Mouse (Mus musculus) testis, postnatal 14 days (tissue): Measurements from ENCODE around the gene Gcnt2.
"Not testable (repeated sequence)": the region's sequence is repeated elsewhere in the genome, so short reads cannot be mapped to it uniquely, and the experiment has no call there.

Experiments
- DNase-seq: peaks from one replicate; pipeline ENCODE4 v3.0.0; 2021; ENCODE audit warnings: low spot score

Gene Gcnt2

DNA sequence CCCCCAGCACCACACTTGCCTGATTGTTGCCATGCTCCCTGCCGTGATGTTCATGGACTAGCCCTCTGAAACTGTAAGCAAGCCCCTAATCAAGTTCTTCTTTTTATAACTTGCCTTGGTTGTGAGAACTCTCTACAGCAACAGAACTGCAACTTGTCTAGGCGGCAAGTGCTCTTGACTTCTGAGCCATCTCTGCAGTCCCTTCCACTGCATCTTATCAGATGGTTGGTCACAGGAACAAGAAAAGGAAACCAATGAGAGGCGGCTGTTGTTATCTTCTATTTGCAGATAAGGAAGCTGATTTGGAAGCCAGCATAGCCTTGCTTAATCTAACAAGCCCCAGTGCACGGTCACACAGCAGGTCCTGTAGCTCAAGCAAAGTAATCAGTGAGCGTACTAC is 14.5 kb downstream of the Gcnt2 start:
- no peak for DNase-seq

- no peak for DNase-seq
These were observed 15.9 kb downstream of the Gcnt2 start for GRCm38 (mm10) chr13:40875415-40875814.

DNA sequence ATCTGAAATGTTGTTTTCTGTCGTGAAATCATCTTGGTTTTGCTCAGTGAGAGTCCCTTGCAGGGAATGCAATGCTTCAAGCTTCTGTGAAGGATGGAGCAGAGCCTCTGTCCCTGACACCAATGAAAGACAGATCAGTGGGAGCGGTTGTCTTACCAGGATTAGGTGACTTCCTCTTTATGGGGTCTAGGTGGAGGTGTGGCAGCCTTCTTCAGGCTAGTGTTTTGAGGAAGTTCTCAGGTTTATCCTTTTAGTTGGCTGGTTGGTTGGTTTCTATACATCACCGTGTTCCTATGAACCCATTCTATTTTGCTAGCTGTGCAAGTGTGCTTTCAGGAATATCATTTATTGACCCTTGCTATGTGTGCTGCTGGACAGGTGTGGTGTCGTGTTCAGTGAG is 18.0 kb downstream of the Gcnt2 start:
- DNase-seq: no peak

DNA sequence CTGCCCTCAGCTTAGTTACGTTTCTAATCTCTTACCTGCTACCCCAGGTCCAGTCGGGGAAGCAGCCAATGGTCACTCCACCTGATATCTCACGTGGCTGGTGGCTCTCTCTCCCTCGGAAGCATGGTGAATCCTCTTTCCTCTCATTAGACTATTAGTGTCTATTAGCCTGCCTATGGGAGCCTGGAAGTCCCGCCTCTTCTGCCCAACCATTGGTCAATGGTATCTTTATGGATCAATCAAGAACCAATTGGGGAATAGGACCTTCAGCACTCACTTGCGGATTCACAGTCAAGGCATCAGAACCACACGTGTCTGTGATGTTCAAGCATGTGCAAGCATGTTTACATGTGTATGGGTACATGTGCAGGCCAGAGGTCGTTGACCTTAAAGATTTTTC is 21.0 kb downstream of the Gcnt2 start:
- DNase-seq: no peak

GRCm38 (mm10) chr13:40882606-40883005 is 23.1 kb downstream of the Gcnt2 start:
- no peak for DNase-seq

DNA sequence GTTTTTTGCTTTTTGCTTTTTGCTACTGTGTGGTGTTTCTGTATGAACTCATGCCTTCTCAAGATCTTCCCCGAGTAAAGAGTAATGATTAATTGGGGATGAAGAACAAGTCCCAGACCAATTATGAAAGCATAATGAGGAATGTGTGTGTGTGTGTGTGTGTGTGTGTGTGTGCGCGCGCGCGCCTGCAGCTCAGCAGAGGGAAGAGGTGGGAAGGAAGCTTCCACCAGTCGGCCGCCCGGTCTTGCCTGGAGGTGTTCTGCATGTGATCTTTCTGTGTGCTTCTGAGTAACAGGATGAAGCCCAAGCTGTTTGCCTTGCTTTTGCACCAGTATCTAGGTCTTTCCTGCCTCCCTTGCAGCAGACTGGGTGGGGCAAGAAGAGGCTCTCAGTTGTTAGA is 24.3 kb downstream of the Gcnt2 start:
- DNase-seq: no peak

- no peak for DNase-seq
These were observed 25.3 kb downstream of the Gcnt2 start for GRCm38 (mm10) chr13:40884878-40885277.

GRCm38 (mm10) chr13:40885935-40886642 is 26.5 kb downstream of the Gcnt2 start:
- DNase-seq: no peak

- no peak for DNase-seq
These were observed 27.3 kb downstream of the Gcnt2 start for GRCm38 (mm10) chr13:40886643-40887381.

DNA sequence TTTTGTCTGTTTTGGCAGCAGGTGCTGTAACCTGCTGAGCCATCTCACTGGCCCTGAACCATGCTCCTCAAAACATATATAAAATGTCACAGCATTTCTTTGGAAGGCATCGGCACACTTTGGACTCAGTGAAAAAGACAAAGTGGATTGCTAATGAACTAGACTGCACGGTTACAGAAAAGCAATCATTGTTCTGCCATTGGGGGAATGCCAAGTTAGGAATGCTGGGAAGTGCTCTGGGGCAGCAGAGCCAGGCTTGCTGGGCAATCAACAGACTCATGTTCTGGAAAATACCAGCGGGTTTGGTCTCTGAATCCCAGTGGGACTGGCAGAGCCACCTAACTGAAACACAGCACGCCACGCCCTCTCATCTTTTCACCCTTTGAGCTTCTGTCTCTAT is 31.0 kb downstream of the Gcnt2 start:
- no peak for DNase-seq

GRCm38 (mm10) chr13:40891369-40891768 is 31.8 kb downstream of the Gcnt2 start:
- DNase-seq: not testable (repeated sequence)

DNA sequence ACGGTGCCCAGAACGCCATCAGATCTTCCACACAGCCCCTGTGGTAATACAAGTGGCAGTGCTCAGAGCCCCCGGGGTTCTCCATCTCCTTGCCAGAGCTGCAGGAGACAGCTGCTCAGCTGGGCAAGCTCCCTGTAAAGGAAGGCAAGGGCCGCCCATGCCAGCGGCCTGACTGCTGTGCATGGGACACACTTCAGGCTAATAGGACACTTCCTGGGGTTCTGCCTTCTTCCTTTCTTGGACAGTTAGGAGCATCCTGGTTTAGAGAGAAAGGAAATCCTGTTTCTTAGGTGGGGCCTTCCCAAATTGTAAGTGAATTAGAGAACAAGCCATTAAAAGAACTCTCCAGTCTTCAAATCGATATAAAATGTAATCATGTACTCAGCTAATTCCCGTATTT is 32.5 kb downstream of the Gcnt2 start:
- no peak for DNase-seq

GRCm38 (mm10) chr13:40892547-40892946 is 33.0 kb downstream of the Gcnt2 start:
- DNase-seq: no peak

DNA sequence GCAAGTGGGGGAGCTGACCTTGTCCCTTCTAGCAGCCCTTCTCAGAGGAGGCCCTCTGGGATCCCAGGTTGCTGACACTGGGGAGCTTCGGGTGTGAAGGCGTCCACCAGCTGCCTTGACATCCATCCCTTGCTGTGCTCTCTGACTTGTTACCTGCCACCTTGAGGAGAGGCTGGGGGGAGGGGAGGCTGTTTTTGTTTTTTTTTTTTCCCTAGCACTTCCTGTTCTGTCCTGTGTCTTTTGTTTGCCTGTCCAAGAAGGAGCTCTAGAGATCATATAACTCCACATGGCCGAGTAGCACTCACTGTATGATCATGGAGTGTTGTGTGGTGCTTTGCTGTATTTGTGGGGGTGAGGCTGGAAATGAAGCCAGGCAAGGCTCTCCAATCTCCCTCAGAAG is 34.0 kb downstream of the Gcnt2 start:
- no peak for DNase-seq

DNA sequence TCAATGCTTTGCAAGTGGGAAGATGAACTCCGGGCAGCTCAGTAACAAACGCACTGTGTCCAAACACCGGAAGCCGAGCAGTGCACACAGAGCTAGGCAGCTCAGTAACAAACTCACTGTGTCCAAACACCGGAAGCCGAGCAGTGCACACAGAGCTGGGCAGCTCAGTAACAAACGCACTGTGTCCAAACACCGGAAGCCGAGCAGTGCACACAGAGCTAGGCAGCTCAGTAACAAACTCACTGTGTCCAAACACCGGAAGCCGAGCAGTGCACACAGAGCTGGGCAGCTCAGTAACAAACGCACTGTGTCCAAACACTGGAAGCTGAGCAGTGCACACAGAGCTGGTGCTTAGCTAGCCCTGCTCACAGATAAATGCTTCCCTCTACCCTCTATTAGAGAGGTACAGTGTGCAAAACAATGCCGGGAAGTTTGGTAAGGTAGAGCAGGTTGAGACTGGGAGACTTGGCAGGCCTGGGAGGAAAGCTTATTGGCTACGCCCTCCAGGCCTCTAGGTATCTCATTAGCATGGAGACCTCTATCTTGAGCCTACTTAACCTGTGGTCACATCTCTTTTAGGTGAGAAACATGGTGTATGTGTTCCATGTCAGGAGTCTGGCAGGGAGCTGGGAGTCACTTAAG is 38.6 kb downstream of the Gcnt2 start:
- DNase-seq: not testable (repeated sequence)

- no peak for DNase-seq
These were observed 39.1 kb downstream of the Gcnt2 start for GRCm38 (mm10) chr13:40898698-40899097.

DNA sequence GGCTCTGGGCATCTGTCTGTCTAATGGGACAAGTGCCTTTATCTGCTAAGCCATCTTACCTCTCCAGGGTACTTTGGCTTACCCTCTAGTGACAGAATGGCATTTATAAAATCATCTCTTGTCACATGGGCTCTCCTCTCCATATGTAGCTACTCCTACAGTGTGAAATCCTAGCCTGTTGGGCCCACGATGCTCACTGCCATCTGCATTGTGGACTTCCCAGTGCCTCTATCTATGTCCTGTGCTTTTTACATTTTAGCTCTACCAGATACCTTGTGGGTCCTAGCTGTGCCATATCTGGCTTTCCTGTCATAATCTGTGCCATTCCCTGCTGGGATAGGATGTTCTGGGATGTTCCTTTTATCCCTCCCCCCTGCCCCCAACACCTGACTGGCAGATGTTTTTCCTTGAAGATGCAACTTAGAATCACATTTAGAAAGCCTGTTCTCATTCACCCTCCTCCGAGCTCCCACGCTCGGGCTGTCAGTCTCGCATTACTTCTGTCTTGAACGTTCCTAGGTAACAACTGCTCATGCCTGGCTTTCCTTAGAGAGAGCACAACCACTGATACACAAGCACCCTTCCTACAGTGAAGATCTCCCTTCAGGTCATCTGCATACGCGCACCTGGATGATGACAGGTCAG is 39.9 kb downstream of the Gcnt2 start:
- DNase-seq: no peak

DNA sequence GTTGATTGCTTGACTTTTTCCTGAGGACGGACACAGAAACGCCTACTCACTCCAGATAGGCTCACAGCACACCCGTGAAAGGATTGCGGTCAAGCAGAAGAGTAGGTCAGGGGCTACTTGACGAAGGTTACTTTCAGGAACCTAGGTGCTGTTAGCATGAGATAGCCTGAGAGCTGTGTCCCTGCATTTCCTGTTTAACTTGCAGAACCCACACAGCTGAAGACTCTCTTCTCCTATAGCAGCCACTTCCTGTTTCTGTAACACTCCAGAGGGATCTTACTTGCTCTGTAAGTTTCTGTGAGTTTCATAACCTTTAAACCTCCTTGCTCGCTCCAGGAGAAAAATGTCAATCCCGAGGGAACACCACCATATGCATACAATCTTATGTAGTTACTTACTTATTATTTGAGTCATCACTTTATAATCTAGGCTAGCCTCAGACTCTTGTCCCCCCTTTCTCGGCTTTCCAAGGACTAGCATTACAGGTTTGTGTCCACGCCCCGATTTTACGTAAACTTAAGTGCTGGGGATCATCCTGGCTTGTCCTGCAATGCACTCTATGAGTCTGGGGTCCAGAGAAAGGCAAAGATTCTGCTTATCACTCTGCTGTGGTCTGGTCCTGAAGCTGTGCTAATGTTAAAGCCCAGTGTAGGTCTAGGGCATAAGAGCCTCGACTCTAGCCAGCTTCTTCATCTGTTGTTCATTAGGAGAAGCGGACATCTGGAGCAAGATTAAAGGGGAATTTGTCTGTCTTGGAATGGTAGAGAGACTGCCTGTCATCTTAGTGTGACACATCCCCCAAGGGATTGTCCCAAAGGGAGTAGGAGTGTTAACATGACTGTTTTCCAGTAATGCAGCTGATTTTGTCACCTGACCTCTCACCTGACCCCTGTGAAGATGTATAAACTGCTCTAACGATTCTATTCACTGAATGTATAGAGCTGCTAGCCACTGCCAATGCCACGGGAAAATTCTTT is 40.7 kb downstream of the Gcnt2 start:
- DNase-seq: no peak

DNA sequence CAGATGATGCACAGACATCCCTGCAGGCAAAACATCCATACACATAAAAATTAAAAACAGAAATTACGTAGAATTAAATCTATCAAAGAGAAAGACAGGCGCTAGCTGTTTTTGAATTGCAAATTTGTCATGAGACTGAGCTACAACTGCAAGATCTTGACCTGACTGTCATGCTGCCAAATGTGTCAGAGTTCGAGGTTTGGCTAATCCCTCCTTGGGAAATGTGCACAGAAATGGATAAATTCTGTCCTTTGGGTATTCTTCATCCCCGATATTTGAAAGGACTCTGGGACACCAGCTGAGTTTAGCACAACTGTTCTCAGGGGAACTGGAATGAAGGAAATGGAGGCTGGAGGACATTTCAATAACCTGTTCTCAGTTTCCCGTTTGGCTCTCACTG is 41.7 kb downstream of the Gcnt2 start:
- no peak for DNase-seq

DNA sequence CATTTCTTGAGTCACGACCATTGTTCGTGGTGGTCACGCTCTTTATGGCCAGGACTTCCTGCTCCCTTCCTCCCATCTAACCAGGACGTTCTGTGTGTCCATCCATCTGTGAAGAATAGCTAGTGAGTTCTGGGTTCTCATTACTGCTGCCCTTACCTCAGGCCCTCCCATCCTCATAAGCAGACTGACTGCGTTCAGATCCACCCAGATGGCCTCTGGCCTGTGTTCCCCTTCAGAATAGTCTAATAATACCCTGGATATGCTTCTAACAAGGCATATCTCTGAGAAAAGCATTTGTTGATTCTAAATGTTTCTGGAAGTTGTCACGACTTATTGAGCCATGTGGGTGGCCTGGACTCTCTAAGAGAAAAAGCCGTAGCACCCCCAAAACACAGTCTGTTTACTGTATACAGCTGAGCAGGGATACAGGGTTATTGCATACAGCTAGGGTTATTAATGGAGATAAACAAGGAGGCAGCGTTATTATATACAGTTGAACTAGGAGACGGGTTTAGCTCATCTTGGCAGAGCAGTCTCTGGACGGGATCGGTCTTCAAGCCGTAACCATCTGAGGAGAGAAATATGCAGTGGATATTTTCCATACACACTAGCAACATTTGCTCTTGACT is 42.4 kb downstream of the Gcnt2 start:
- no peak for DNase-seq

DNA sequence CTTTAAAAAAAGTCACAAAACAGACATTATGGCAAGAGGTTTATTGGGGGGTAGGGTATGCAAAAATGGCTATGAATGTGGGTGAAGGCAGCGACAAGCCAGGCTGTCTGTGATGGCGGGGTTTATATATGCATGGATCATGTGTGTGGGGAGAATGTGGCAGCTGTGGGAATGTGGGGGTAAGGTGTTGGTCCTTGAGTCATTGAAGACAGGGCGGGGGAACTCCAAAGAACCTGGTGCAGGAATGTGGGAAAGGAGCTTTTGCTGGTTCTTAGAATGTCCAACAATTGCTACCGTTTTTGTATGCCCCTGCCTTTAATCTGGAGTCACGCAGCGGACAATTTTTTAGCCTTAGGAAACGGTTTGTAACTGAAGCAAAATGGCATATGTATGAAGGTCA is 44.5 kb downstream of the Gcnt2 start:
- DNase-seq: no peak
